Mouse (Mus musculus) forebrain, embryonic 14.5 days (tissue): ENCODE measurements at regions not wholly inside any gene's neighbourhood (a gene's known extent, or its start where the extent isn't known, plus 50 kb on each side); places are given as distances from the start of the nearest gene placed in this dataset.

Experiments
- ATAC-seq: fragments of 200-750 bp; cut with Nextera tagmentation; 2 replicates; pipeline ENCODE4 v1.8.0; 2017; ENCODE audit warnings: mild to moderate bottlenecking, moderate library complexity
- DNase-seq: peaks from one replicate; pipeline ENCODE4 v3.0.0-alpha.2; 2015; ENCODE audit warnings: low spot score
- H3K27ac ChIP-seq: fragments of 300-500 bp; sonication (generic); 2 replicates; pipeline ENCODE4 v1.5.1; 2014; ENCODE audit warnings: low read depth, mild to moderate bottlenecking, control low read depth, low read length, moderate library complexity
- H3K27me3 ChIP-seq: fragments of 300-500 bp; sonication (generic); replicated peaks from 2 replicates; pipeline ENCODE4 v1.6.1; 2014; ENCODE audit warnings: low read length, control low read depth, mixed read lengths; ENCODE audit not compliant: control insufficient read depth, insufficient read depth
- H3K36me3 ChIP-seq: fragments of 300-500 bp; sonication (generic); 2 replicates; pipeline ENCODE4 v1.6.1; 2014; ENCODE audit warnings: low read length, control low read depth; ENCODE audit not compliant: control insufficient read depth, insufficient read depth
- H3K4me1 ChIP-seq: fragments of 300-500 bp; sonication (generic); 2 replicates; pipeline ENCODE4 v1.6.1; 2014; ENCODE audit warnings: antibody characterized with exemption, low read length, control low read depth; ENCODE audit not compliant: control insufficient read depth, insufficient read depth
- H3K4me2 ChIP-seq: fragments of 300-500 bp; sonication (generic); 2 replicates; pipeline ENCODE4 v1.6.1; 2014; ENCODE audit warnings: mild to moderate bottlenecking, control low read depth, low read length
- H3K4me3 ChIP-seq: fragments of 300-500 bp; sonication (generic); 2 replicates; pipeline ENCODE4 v1.5.1; 2014; ENCODE audit warnings: low read depth, low read length, control low read depth
- H3K9ac ChIP-seq: fragments of 300-500 bp; sonication (generic); 2 replicates; pipeline ENCODE4 v1.6.1; 2014; ENCODE audit warnings: mild to moderate bottlenecking, low read length, control low read depth, moderate library complexity
- H3K9me3 ChIP-seq: fragments of 300-500 bp; sonication (generic); replicated peaks from 2 replicates; pipeline ENCODE4 v1.6.1; 2016; ENCODE audit warnings: low read length, control low read depth, mixed read lengths; ENCODE audit not compliant: control insufficient read depth
- WGBS: fragments of 180-500 bp; shearing (Covaris S2); extraction: QIAGEN DNeasy Blood & Tissue Kit; methylation state at CpG from one replicate; pipeline ENCODE4 v1.1.7; 2014; 5-methylcytosine and 5-hydroxymethylcytosine counted together

- no peak overlapping the region for H3K27ac ChIP-seq
- no peak overlapping the region for H3K4me3 ChIP-seq
- no peaks in the 10 kb centered on the region for H3K27me3 ChIP-seq
- no peak overlapping the region for H3K9ac ChIP-seq
- H3K4me1 ChIP-seq = no peaks in the 10 kb centered on the region
- no peak overlapping the region for H3K4me2 ChIP-seq
- ATAC-seq (no peak), DNase-seq (no peak)
- no peaks in the 10 kb centered on the region for H3K36me3 ChIP-seq
- 75% methylated on average over 2 of the region's 2 CpGs for WGBS
- no peaks in the 10 kb centered on the region for H3K9me3 ChIP-seq
Observed at GRCm38 (mm10) chr7:121257466-121257865, 134.2 kb upstream of the Hs3st2 start.

GRCm38 (mm10) chr7:121258826-121259496, 132.7 kb upstream of the Hs3st2 start:
- 50% methylated on average over 12 of the region's 12 CpGs for WGBS
- Histone ChIP-seq H3K4me1 (no peaks in the 10 kb centered on the region), H3K27me3 (no peaks in the 10 kb centered on the region), H3K4me2 (no peak overlapping the region), H3K4me3 (no peak overlapping the region), H3K27ac (no peak overlapping the region), H3K9me3 (no peaks in the 10 kb centered on the region), H3K9ac (no peak overlapping the region), H3K36me3 (no peaks in the 10 kb centered on the region)
- ATAC-seq (no peak), DNase-seq (peak; percentile 76)

- no peak overlapping the region for H3K4me2 ChIP-seq
- H3K27me3 ChIP-seq = no peaks in the 10 kb centered on the region
- H3K27ac ChIP-seq = no peak overlapping the region
- DNase-seq (no peak), ATAC-seq (no peak)
- WGBS = 91% methylated on average over 21 of the region's 21 CpGs
- no peak overlapping the region for H3K4me3 ChIP-seq
- no peak overlapping the region for H3K9ac ChIP-seq
- H3K9me3 ChIP-seq = no peaks in the 10 kb centered on the region
- H3K36me3 ChIP-seq = no peaks in the 10 kb centered on the region
- H3K4me1 ChIP-seq = no peaks in the 10 kb centered on the region
Observed at GRCm38 (mm10) chr7:121259497-121260009, 132.1 kb upstream of the Hs3st2 start.

GRCm38 (mm10) chr7:121269358-121269757, 122.3 kb upstream of the Hs3st2 start:
- no peak for DNase-seq
- H3K9ac ChIP-seq = no peak overlapping the region
- no peaks in the 10 kb centered on the region for H3K27me3 ChIP-seq
- H3K27ac ChIP-seq = no peak overlapping the region
- H3K9me3 ChIP-seq = no peaks in the 10 kb centered on the region
- no peaks in the 10 kb centered on the region for H3K4me1 ChIP-seq
- 85% methylated on average over 2 of the region's 2 CpGs for WGBS
- no peak overlapping the region for H3K4me3 ChIP-seq
- no peak overlapping the region for H3K4me2 ChIP-seq
- no peak for ATAC-seq
- no peaks in the 10 kb centered on the region for H3K36me3 ChIP-seq

GRCm38 (mm10) chr7:121280597-121280996, 111.1 kb upstream of the Hs3st2 start:
- no peak overlapping the region for H3K4me2 ChIP-seq
- no peak overlapping the region for H3K27ac ChIP-seq
- H3K4me3 ChIP-seq = no peak overlapping the region
- H3K9me3 ChIP-seq = no peaks in the 10 kb centered on the region
- H3K27me3 ChIP-seq = no peaks in the 10 kb centered on the region
- no peaks in the 10 kb centered on the region for H3K4me1 ChIP-seq
- no peak for DNase-seq
- no peak overlapping the region for H3K9ac ChIP-seq
- WGBS = 51% methylated on average over 1 of the region's 1 CpGs
- no peaks in the 10 kb centered on the region for H3K36me3 ChIP-seq
- ATAC-seq = no peak

- WGBS = 75% methylated on average over 7 of the region's 7 CpGs
- ATAC-seq = no peak
Observed at GRCm38 (mm10) chr7:121282154-121282553, 109.5 kb upstream of the Hs3st2 start.

GRCm38 (mm10) chr7:121289737-121290136, 101.9 kb upstream of the Hs3st2 start:
- Histone ChIP-seq H3K9ac (no peak overlapping the region), H3K4me2 (no peak overlapping the region), H3K36me3 (no peaks in the 10 kb centered on the region), H3K27ac (no peak overlapping the region), H3K4me3 (no peak overlapping the region), H3K4me1 (no peaks in the 10 kb centered on the region), H3K27me3 (no peaks in the 10 kb centered on the region), H3K9me3 (no peaks in the 10 kb centered on the region)
- ATAC-seq (no peak), DNase-seq (no peak)
- WGBS = 89% methylated on average over 16 of the region's 16 CpGs

More at GRCm38 (mm10) chr7:121282154-121282553, 109.5 kb upstream of the Hs3st2 start:
- Histone ChIP-seq H3K36me3 (no peaks in the 10 kb centered on the region), H3K4me3 (no peak overlapping the region), H3K4me1 (no peaks in the 10 kb centered on the region), H3K9ac (no peak overlapping the region), H3K27me3 (no peaks in the 10 kb centered on the region), H3K9me3 (no peaks in the 10 kb centered on the region), H3K4me2 (no peak overlapping the region), H3K27ac (no peak overlapping the region)
- DNase-seq = no peak

GRCm38 (mm10) chr7:121296151-121296695, 95.4 kb upstream of the Hs3st2 start:
- DNase-seq (no peak), ATAC-seq (no peak)
- Histone ChIP-seq H3K9me3 (no peaks in the 10 kb centered on the region), H3K27ac (no peak overlapping the region), H3K27me3 (no peaks in the 10 kb centered on the region), H3K4me1 (no peaks in the 10 kb centered on the region), H3K36me3 (no peaks in the 10 kb centered on the region), H3K4me3 (no peak overlapping the region), H3K9ac (no peak overlapping the region), H3K4me2 (no peak overlapping the region)
- 79% methylated on average over 3 of the region's 3 CpGs for WGBS

GRCm38 (mm10) chr7:121312961-121313587, 78.6 kb upstream of the Hs3st2 start:
- Histone ChIP-seq H3K9me3 (no peaks in the 10 kb centered on the region), H3K4me3 (no peak overlapping the region), H3K4me2 (peak overlapping the region; percentile 15; the same call in 1 of the 2 replicates), H3K27ac (no peak overlapping the region), H3K4me1 (no peaks in the 10 kb centered on the region), H3K9ac (peak overlapping the region; percentile 5; the same call in 1 of the 2 replicates), H3K27me3 (0 out of 2 replicates have a peak, but pooled peaks cover 9% of the 10 kb centered on the region), H3K36me3 (no peaks in the 10 kb centered on the region)
- ATAC-seq (peak; percentile 37; the same call in 1 of the 2 replicates), DNase-seq (peak; percentile 41)
- 8% methylated on average over 19 of the region's 19 CpGs for WGBS
